Mouse (Mus musculus) lung, postnatal 0 days (tissue): ENCODE results near the gene Coa3. TPM values are rescaled to one million over a fixed set of nuclear protein-coding genes. Genes with fewer than 3 reads are reported as not detected.

Source experiments
- ATAC-seq: fragments of 200-750 bp; cut with Nextera tagmentation; 2 replicates; pipeline ENCODE4 v1.8.0; 2017; ENCODE audit warnings: moderate library complexity
- DNase-seq: peaks from one replicate; pipeline ENCODE4 v3.0.0-alpha.2; 2016; ENCODE audit warnings: low spot score
- H3K27ac ChIP-seq: fragments of 300-500 bp; sonication (generic); 2 replicates; pipeline ENCODE4 v1.5.1; 2014; ENCODE audit warnings: antibody characterized with exemption, mild to moderate bottlenecking, low read length, mixed read lengths
- H3K27me3 ChIP-seq: fragments of 300-500 bp; sonication (generic); replicated peaks from 2 replicates; pipeline ENCODE4 v1.6.1; 2014; ENCODE audit warnings: low read length, mixed read lengths; ENCODE audit not compliant: insufficient read depth
- H3K36me3 ChIP-seq: fragments of 300-500 bp; sonication (generic); 2 replicates; pipeline ENCODE4 v1.6.1; 2014; ENCODE audit warnings: low read length, mixed read lengths; ENCODE audit not compliant: insufficient read depth
- H3K4me1 ChIP-seq: fragments of 300-500 bp; sonication (generic); 2 replicates; pipeline ENCODE4 v1.6.1; 2014; ENCODE audit warnings: antibody characterized with exemption, low read depth, low read length, mixed read lengths; ENCODE audit not compliant: insufficient read depth
- H3K4me2 ChIP-seq: fragments of 300-500 bp; sonication (generic); replicated peaks from 2 replicates; pipeline ENCODE4 v1.6.1; 2014; ENCODE audit warnings: low read depth, mild to moderate bottlenecking, low read length, moderate library complexity, mixed read lengths
- H3K4me3 ChIP-seq: fragments of 300-500 bp; sonication (generic); 2 replicates; pipeline ENCODE4 v1.5.1; 2014; ENCODE audit warnings: low read depth, low read length
- H3K9ac ChIP-seq: fragments of 300-500 bp; sonication (generic); replicated peaks from 2 replicates; pipeline ENCODE4 v1.6.1; 2014; ENCODE audit warnings: low read depth, mild to moderate bottlenecking
- H3K9me3 ChIP-seq: fragments of 300-500 bp; sonication (generic); 2 replicates; pipeline ENCODE4 v1.6.1; 2016; ENCODE audit warnings: low read length, mixed read lengths
- CTCF ChIP-seq: IDR thresholded peaks from 2 replicates; pipeline ENCODE4 v1.5.1; 2016; ENCODE audit warnings: antibody characterized with exemption, mild to moderate bottlenecking
- EP300 ChIP-seq: IDR thresholded peaks from 2 replicates; pipeline ENCODE4 v1.6.1; 2016; ENCODE audit warnings: antibody characterized with exemption, mild to moderate bottlenecking, control low read depth
- WGBS: fragments of 180-500 bp; shearing (Covaris S2); extraction: QIAGEN DNeasy Blood & Tissue Kit; methylation state at CpG from one replicate; pipeline ENCODE4 v1.1.7; 2014; 5-methylcytosine and 5-hydroxymethylcytosine counted together
- polyA plus RNA-seq: library from polyadenylated mRNA; unstranded; fragments of >200 nt; fragmentation: Nextera tagmentation; extraction: Ambion mirVana; gene quantifications from 2 replicates; pipeline ENCODE4 v1.2.1, GENCODE M21; 2015

Coa3 gene
- polyA plus RNA-seq, 1 experiment from 2014 or later, result 166 TPM

DNA sequence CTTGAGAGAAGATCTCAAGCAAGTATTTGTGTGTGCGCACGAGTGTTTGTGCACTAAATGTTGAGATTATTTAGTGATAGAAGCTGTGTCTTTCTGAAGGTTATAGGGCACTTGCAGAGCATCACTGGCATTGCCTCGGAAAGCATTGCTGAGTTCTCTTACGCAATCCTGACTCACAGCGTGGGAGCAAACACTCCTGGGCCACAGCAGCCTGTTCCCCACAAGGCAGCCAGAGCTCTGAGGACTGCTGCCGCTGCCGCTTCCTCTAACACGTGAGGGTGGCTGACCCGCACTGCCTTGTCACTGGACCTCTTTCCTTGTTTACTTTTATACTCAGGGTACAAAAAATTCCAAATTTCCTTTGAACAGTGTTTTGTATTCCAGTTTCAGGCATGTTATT, 8.4 kb upstream of the Coa3 start:
- 46% methylated on average over 9 of the region's 9 CpGs for WGBS
- no peaks in the 10 kb centered on the region for H3K4me1 ChIP-seq
- H3K9ac ChIP-seq, result no peak overlapping the region
- H3K4me2 ChIP-seq, result no peak overlapping the region
- ATAC-seq, result peak; percentile 80
- no peaks in the 10 kb centered on the region for H3K27me3 ChIP-seq
- H3K27ac ChIP-seq, result no peak overlapping the region
- H3K36me3 ChIP-seq, result peaks cover 22% of the 10 kb centered on the region
- peak; percentile 83 for DNase-seq
- H3K9me3 ChIP-seq, result no peaks in the 10 kb centered on the region
- TF ChIP-seq CTCF, result no peak
- TF ChIP-seq EP300, result no peak; the same call in 1 of the 2 replicates
- no peak overlapping the region for H3K4me3 ChIP-seq

DNA sequence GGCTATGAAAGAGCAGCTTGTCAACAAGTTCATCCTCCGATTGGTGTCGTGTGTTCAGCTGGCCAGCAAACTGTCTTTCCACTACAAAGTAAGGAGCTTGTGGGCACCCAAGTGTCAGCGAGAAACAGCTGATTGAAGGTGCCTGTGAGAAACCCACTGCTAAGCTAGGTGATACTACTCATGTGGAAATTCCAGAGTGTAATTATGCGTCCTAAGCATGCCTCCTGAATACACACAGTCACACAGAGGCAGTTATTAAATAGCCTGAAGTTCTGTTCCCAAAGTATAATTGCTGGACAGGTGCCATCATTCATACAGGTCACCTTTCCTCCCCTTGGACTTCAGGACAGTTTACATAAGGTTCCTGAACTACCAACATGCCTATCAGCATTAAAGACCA, 4.9 kb upstream of the Coa3 start:
- 0 out of 2 replicates have a peak, but pooled peaks cover 2% of the 10 kb centered on the region for H3K4me1 ChIP-seq
- ATAC-seq (no peak), DNase-seq (peak; percentile 13)
- H3K36me3 ChIP-seq, result no peaks in the 10 kb centered on the region
- H3K9me3 ChIP-seq, result no peaks in the 10 kb centered on the region
- TF ChIP-seq EP300 (no peak), CTCF (no peak)
- no peak overlapping the region for H3K27ac ChIP-seq
- H3K27me3 ChIP-seq, result no peaks in the 10 kb centered on the region
- 62% methylated on average over 4 of the region's 4 CpGs for WGBS
- H3K4me3 ChIP-seq, result no peak overlapping the region
- no peak overlapping the region for H3K4me2 ChIP-seq
- no peak overlapping the region for H3K9ac ChIP-seq

DNA sequence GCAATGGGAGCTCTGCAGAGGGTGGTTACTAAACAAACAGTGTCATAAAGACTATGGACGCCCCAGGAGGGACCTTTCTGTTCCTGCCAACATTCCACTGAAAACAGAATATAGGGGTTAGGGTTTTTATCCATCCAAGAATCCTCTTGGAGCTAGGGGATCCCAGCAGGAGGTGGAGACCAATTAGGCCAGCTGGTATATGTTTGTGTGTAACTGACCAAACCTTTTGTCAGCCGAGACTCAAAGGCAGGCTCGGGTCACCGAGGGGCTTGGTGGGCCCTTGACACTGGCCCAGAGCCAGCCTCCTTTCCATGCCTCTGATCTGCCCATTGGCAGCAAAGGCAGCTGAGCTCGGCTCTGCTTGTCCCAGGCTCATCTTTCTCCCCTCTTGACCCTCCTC, 4.0 kb upstream of the Coa3 start:
- DNase-seq, result no peak
- Histone ChIP-seq H3K4me3 (no peak overlapping the region), H3K9ac (no peak overlapping the region), H3K4me1 (peaks cover 6% of the 10 kb centered on the region; the same call in 1 of the 2 replicates), H3K27me3 (no peaks in the 10 kb centered on the region), H3K36me3 (no peaks in the 10 kb centered on the region), H3K4me2 (no peak overlapping the region), H3K27ac (no peak overlapping the region), H3K9me3 (no peaks in the 10 kb centered on the region)
- ATAC-seq, result no peak
- no peak for TF ChIP-seq CTCF
- no peak for TF ChIP-seq EP300
- WGBS, result 20% methylated on average over 5 of the region's 5 CpGs

DNA sequence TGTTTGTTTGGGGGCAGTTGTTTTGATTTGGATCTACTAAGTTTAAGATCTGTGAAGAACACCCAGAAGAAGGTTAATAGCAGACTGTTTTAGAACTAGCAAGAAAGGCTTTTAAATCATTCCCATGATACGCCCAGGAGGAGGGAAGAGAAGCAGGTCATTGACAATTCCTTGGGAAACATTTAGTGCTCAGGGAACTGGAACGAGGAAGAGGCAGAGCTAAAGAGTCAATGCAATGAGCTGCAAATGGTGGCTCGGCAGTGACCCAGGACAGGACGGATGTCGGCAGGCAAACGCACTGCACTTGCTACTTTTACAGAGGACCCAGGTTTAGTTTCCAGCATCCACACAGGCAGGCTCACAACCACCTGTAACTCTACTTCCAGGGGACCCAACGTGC, 1.9 kb upstream of the Coa3 start:
- H3K27ac ChIP-seq, result no peak overlapping the region
- ATAC-seq, result no peak
- H3K36me3 ChIP-seq, result no peaks in the 10 kb centered on the region
- H3K9ac ChIP-seq, result no peak overlapping the region
- no peak for TF ChIP-seq EP300
- TF ChIP-seq CTCF, result no peak
- no peak overlapping the region for H3K4me3 ChIP-seq
- 53% methylated on average over 7 of the region's 7 CpGs for whole genome bisulfite sequencing
- peaks cover 14% of the 10 kb centered on the region; the same call in 1 of the 2 replicates for H3K4me1 ChIP-seq
- no peaks in the 10 kb centered on the region for H3K27me3 ChIP-seq
- no peaks in the 10 kb centered on the region for H3K9me3 ChIP-seq
- no peak overlapping the region for H3K4me2 ChIP-seq
- DNase-seq, result no peak

DNA sequence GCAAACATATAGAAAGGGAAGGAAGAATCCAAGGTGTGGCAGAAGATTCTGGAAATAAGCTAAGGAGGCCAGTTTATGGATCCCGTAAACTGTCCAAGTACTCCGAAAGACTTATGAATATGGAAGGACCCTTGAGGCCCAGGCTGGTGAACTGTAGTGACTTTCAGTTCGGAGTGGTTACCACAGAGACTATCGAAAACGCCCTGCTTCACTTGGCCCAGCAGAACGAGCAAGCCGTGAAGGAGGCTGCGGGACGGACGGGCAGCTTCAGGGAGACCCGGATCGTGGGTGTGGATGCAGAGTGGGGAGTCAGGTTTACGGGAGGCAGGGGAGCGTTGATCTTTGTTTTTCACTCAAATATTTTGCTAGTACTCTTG, 267 bp upstream of the Coa3 start:
- peak overlapping the region; percentile 57; the same call in 1 of the 2 replicates for H3K27ac ChIP-seq
- no peaks in the 10 kb centered on the region for H3K9me3 ChIP-seq
- DNase-seq (no peak), ATAC-seq (peak; percentile 1; the same call in 1 of the 2 replicates)
- WGBS, result 52% methylated on average over 14 of the region's 14 CpGs
- 0 out of 2 replicates have a peak overlapping the region, but pooled peaks have one; percentile 19 for H3K9ac ChIP-seq
- H3K4me1 ChIP-seq, result peaks cover 14% of the 10 kb centered on the region; the same call in 1 of the 2 replicates
- H3K36me3 ChIP-seq, result no peaks in the 10 kb centered on the region
- peak overlapping the region; percentile 55 for H3K4me2 ChIP-seq
- no peak for TF ChIP-seq CTCF
- no peak for TF ChIP-seq EP300
- peak overlapping the region; percentile 64 for H3K4me3 ChIP-seq
- H3K27me3 ChIP-seq, result no peaks in the 10 kb centered on the region

DNA sequence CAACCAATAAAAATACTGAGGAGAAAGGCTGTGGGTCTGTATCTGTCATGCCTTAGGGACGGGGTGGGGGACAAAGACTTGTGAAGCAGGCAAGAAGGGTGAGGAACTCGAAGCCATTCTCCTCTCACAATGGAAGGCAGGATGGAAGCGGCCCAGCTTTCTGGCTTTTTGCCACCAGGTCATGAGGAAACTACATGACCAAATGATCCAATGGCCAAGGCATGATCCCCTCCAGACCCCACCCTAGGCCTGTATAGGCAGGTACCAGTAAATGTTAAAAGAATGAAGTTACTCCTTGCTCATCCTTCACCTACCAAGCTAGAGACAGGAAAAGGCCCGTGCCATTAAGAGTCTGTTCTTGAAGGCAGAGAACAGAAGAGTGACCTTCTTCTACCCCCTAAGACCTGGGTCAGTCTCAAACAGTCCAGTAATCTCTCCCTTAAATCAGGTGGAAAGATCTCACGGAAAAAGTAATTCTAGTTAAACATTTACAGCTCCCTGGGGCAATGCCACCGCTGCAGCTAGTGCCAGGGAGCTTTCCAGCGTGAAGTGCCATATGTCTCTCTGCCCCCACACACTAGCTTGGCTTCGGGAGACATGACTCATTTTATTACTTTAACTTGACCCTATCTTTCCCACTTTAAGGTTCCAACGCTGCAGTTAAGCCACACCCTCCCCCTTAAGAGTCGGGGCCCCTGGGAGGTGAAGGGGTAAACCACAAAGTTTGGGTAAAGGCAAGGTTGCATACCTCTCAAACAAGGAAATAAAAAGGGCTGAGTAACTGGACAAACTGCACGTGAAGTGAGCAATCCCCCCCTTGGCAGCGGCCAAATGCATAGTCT, 1.3 kb downstream of the Coa3 start:
- H3K27me3 ChIP-seq, result no peaks in the 10 kb centered on the region
- H3K27ac ChIP-seq, result peak overlapping the region; percentile 74
- no peaks in the 10 kb centered on the region for H3K9me3 ChIP-seq
- TF ChIP-seq CTCF (no peak), EP300 (peak; percentile 32)
- H3K4me3 ChIP-seq, result peak overlapping the region; percentile 64
- 46% methylated on average over 12 of the region's 12 CpGs for WGBS
- DNase-seq (peak; percentile 89), ATAC-seq (peak; percentile 65)
- no peaks in the 10 kb centered on the region for H3K36me3 ChIP-seq
- peak overlapping the region; percentile 55 for H3K4me2 ChIP-seq
- peak overlapping the region; percentile 37; the same call in 1 of the 2 replicates for H3K9ac ChIP-seq
- peaks cover 14% of the 10 kb centered on the region; the same call in 1 of the 2 replicates for H3K4me1 ChIP-seq
